In the genomic region with DNA sequence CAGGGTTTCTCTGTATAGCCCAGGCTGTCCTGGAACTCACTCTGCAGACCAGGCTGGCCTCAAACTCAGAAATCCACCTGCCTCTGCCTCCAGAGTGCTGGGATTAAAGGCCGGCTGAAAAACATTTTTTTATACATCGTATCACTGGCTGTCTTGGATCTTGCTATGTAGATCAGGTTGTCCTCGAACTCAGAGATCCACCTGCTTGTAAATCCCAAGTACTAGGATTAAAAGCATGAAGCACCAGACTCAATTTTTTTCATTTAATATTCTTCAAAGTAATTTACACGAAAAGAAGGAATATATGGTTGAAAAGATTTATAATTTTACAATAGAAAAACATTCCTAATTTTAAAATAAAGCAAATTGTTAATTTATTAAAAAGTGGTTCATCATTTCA, we compare ENCODE assay signal across 8 mouse cellular contexts. TPM values are rescaled to one million over a fixed set of nuclear protein-coding genes. Genes with fewer than 3 reads are reported as not detected.
A peak's percentile ranks its signal among the peaks of the same experiment; 100 is the strongest.
DNase-seq lines count a peak whose midpoint lies in the region; ATAC-seq lines count a peak whose summit lies in the region.

No protein-coding gene starts in this region.

- no peak overlapping the region for H3K27ac ChIP-seq in heart, embryonic 16.5 days (ENCODE audit: low read length)
- peak overlapping the region; percentile 96; the same call in 1 of the 2 replicates for H3K27ac ChIP-seq in embryonic facial prominence, embryonic 10.5 days (replicated peaks)
- H3K27ac ChIP-seq in hindbrain, embryonic 15.5 days (replicated peaks): peak overlapping the region; percentile 79; the same call in 1 of the 2 replicates
- H3K27ac ChIP-seq in midbrain, embryonic 10.5 days (replicated peaks): peak overlapping the region; percentile 95

- ATAC-seq in heart, embryonic 16.5 days (replicated peaks; ENCODE audit: extremely low read depth, insufficient read depth, low FRiP score): no peak
- no peak for ATAC-seq in hindbrain, embryonic 15.5 days (ENCODE audit: low FRiP score, low read depth)
- no peak for ATAC-seq in activated CD4-positive, CD25-positive, alpha-beta regulatory T cell, adult 4 months

- no peaks in the 10 kb centered on the region for H3K9me3 ChIP-seq in heart, embryonic 16.5 days (replicated peaks; ENCODE audit: control insufficient read depth, low read length)
- no peaks in the 10 kb centered on the region for H3K9me3 ChIP-seq in embryonic facial prominence, embryonic 10.5 days
- no peaks in the 10 kb centered on the region for H3K9me3 ChIP-seq in hindbrain, embryonic 15.5 days
- H3K9me3 ChIP-seq in midbrain, embryonic 10.5 days (replicated peaks): no peaks in the 10 kb centered on the region

- no peak overlapping the region for H3K9ac ChIP-seq in heart, embryonic 16.5 days (ENCODE audit: low read length)
- no peak overlapping the region for H3K9ac ChIP-seq in hindbrain, embryonic 15.5 days

- peaks cover 25% of the 10 kb centered on the region for H3K4me1 ChIP-seq in heart, embryonic 16.5 days (ENCODE audit: control insufficient read depth, insufficient read depth, low read length)
- H3K4me1 ChIP-seq in embryonic facial prominence, embryonic 10.5 days: peaks cover 35% of the 10 kb centered on the region
- H3K4me1 ChIP-seq in hindbrain, embryonic 15.5 days (replicated peaks): peaks cover 29% of the 10 kb centered on the region
- peaks cover 39% of the 10 kb centered on the region for H3K4me1 ChIP-seq in midbrain, embryonic 10.5 days

- no peaks in the 10 kb centered on the region for H3K27me3 ChIP-seq in heart, embryonic 16.5 days (ENCODE audit: control insufficient read depth, insufficient read depth, low read length)
- H3K27me3 ChIP-seq in embryonic facial prominence, embryonic 10.5 days (replicated peaks; ENCODE audit: low read depth, poor library complexity, severe bottlenecking): no peaks in the 10 kb centered on the region
- no peaks in the 10 kb centered on the region for H3K27me3 ChIP-seq in hindbrain, embryonic 15.5 days
- no peaks in the 10 kb centered on the region for H3K27me3 ChIP-seq in midbrain, embryonic 10.5 days (ENCODE audit: low read depth, poor library complexity, severe bottlenecking)

- H3K36me3 ChIP-seq in heart, embryonic 16.5 days (ENCODE audit: control insufficient read depth, insufficient read depth): no peaks in the 10 kb centered on the region
- H3K36me3 ChIP-seq in embryonic facial prominence, embryonic 10.5 days (replicated peaks): peaks cover 27% of the 10 kb centered on the region
- no peaks in the 10 kb centered on the region for H3K36me3 ChIP-seq in hindbrain, embryonic 15.5 days
- peaks cover 28% of the 10 kb centered on the region for H3K36me3 ChIP-seq in midbrain, embryonic 10.5 days

- DNase-seq in heart, adult 18-20 months: no peak
- no peak for DNase-seq in embryonic facial prominence, embryonic 10.5 days (ENCODE audit: low spot score)
- no peak for DNase-seq in midbrain, embryonic 10.5 days (ENCODE audit: low spot score)
- DNase-seq in frontal cortex, postnatal 25 days (ENCODE audit: low spot score in 2 of 2): no peak
- no peak for DNase-seq in c-Kit-positive CD71-positive TER-119-positive erythroid progenitor cells, embryonic 14.5 days (ENCODE audit: low spot score)

- H3K4me2 ChIP-seq in heart, embryonic 16.5 days (ENCODE audit: low read depth, low read length): peak overlapping the region; percentile 95
- H3K4me2 ChIP-seq in hindbrain, embryonic 15.5 days: peak overlapping the region; percentile 92

- H3K4me3 ChIP-seq in heart, embryonic 16.5 days (ENCODE audit: low read length): peak overlapping the region; percentile 77
- H3K4me3 ChIP-seq in embryonic facial prominence, embryonic 10.5 days: peak overlapping the region; percentile 89
- H3K4me3 ChIP-seq in hindbrain, embryonic 15.5 days: peak overlapping the region; percentile 77; the same call in 1 of the 2 replicates
- H3K4me3 ChIP-seq in midbrain, embryonic 10.5 days: peak overlapping the region; percentile 91

- 69% methylated on average over 4 of the region's 4 CpGs for WGBS in heart, embryonic 16.5 days
- 79% methylated on average over 4 of the region's 4 CpGs for WGBS in embryonic facial prominence, embryonic 10.5 days
- 86% methylated on average over 4 of the region's 4 CpGs for WGBS in hindbrain, embryonic 15.5 days
- 82% methylated on average over 4 of the region's 4 CpGs for WGBS in midbrain, embryonic 10.5 days

RNA-seq across cellular contexts. Expression of gene Chaf1a, which starts 0.9 kb away (rescaled TPM):
- 12.1 and 12.7 TPM in 2 replicates for polyA plus RNA-seq in heart, embryonic 16.5 days (2015; fragmentation: Nextera tagmentation; extraction: Ambion mirVana)
- 1 to 10 TPM; 1.1 to 1.3 TPM for total RNA-seq in heart, adult 18-20 months (2021)
- polyA plus RNA-seq in embryonic facial prominence, embryonic 10.5 days (2016; fragmentation: Nextera tagmentation; extraction: Ambion mirVana): 50.7 and 52.3 TPM in 2 replicates
- 7.6 and 7.8 TPM in 2 replicates for polyA plus RNA-seq in hindbrain, embryonic 15.5 days (2015; fragmentation: Nextera tagmentation; extraction: Ambion mirVana)
- 45.4 and 49.3 TPM in 2 replicates for polyA plus RNA-seq in midbrain, embryonic 10.5 days (2016; fragmentation: Nextera tagmentation; extraction: Ambion mirVana)
- 1 to 10 TPM; 1.0 to 1.6 TPM for polyA plus RNA-seq in activated CD4-positive, CD25-positive, alpha-beta regulatory T cell, adult 4 months (2017; shearing (Covaris generic))

RNA-seq across cellular contexts. Expression of gene Sh3gl1, which starts 2.9 kb away (rescaled TPM):
- polyA plus RNA-seq in heart, embryonic 16.5 days (2015; fragmentation: Nextera tagmentation; extraction: Ambion mirVana): 81.1 and 82.8 TPM in 2 replicates
- total RNA-seq in heart, adult 18-20 months (2021): 10 to 100 TPM; 11.7 to 13.7 TPM
- polyA plus RNA-seq in embryonic facial prominence, embryonic 10.5 days (2016; fragmentation: Nextera tagmentation; extraction: Ambion mirVana): 170 and 173 TPM in 2 replicates
- 108 and 111 TPM in 2 replicates for polyA plus RNA-seq in hindbrain, embryonic 15.5 days (2015; fragmentation: Nextera tagmentation; extraction: Ambion mirVana)
- polyA plus RNA-seq in midbrain, embryonic 10.5 days (2016; fragmentation: Nextera tagmentation; extraction: Ambion mirVana): 161 and 162 TPM in 2 replicates
- 100 to 1,000 TPM in 1 of 2 experiments, 10 to 100 TPM in 1; 84.9 to 114 TPM for polyA plus RNA-seq in activated CD4-positive, CD25-positive, alpha-beta regulatory T cell, adult 4 months (2017; shearing (Covaris generic))

RNA-seq across cellular contexts. Expression of gene Mpnd, which starts 33.8 kb away (rescaled TPM):
- polyA plus RNA-seq in heart, embryonic 16.5 days (2015; fragmentation: Nextera tagmentation; extraction: Ambion mirVana): 77.4 and 78.0 TPM in 2 replicates
- total RNA-seq in heart, adult 18-20 months (2021): 10 to 100 TPM; 59.7 to 60.5 TPM
- polyA plus RNA-seq in embryonic facial prominence, embryonic 10.5 days (2016; fragmentation: Nextera tagmentation; extraction: Ambion mirVana): 126 and 135 TPM in 2 replicates
- polyA plus RNA-seq in hindbrain, embryonic 15.5 days (2015; fragmentation: Nextera tagmentation; extraction: Ambion mirVana): 145 and 149 TPM in 2 replicates
- 131 and 160 TPM in 2 replicates for polyA plus RNA-seq in midbrain, embryonic 10.5 days (2016; fragmentation: Nextera tagmentation; extraction: Ambion mirVana)
- 10 to 100 TPM; 22.9 to 23.8 TPM for polyA plus RNA-seq in activated CD4-positive, CD25-positive, alpha-beta regulatory T cell, adult 4 months (2017; shearing (Covaris generic))

RNA-seq across cellular contexts. Expression of gene Stap2, which starts 34.0 kb away (rescaled TPM):
- 16.6 and 17.9 TPM in 2 replicates for polyA plus RNA-seq in heart, embryonic 16.5 days (2015; fragmentation: Nextera tagmentation; extraction: Ambion mirVana)
- 10 to 100 TPM; 12.3 to 12.9 TPM for total RNA-seq in heart, adult 18-20 months (2021)
- 8.2 and 8.8 TPM in 2 replicates for polyA plus RNA-seq in embryonic facial prominence, embryonic 10.5 days (2016; fragmentation: Nextera tagmentation; extraction: Ambion mirVana)
- 6.2 and 6.5 TPM in 2 replicates for polyA plus RNA-seq in hindbrain, embryonic 15.5 days (2015; fragmentation: Nextera tagmentation; extraction: Ambion mirVana)
- 5.2 and 5.5 TPM in 2 replicates for polyA plus RNA-seq in midbrain, embryonic 10.5 days (2016; fragmentation: Nextera tagmentation; extraction: Ambion mirVana)
- under 1 TPM in 1 of 2 experiments, not detected in 1; 0.54 TPM for polyA plus RNA-seq in activated CD4-positive, CD25-positive, alpha-beta regulatory T cell, adult 4 months (2017; shearing (Covaris generic))

RNA-seq across cellular contexts. Expression of gene Ubxn6, which starts 35.5 kb away (rescaled TPM):
- 44.9 and 46.2 TPM in 2 replicates for polyA plus RNA-seq in heart, embryonic 16.5 days (2015; fragmentation: Nextera tagmentation; extraction: Ambion mirVana)
- 10 to 100 TPM; 51.4 to 57.0 TPM for total RNA-seq in heart, adult 18-20 months (2021)
- 35.0 and 36.8 TPM in 2 replicates for polyA plus RNA-seq in embryonic facial prominence, embryonic 10.5 days (2016; fragmentation: Nextera tagmentation; extraction: Ambion mirVana)
- polyA plus RNA-seq in hindbrain, embryonic 15.5 days (2015; fragmentation: Nextera tagmentation; extraction: Ambion mirVana): 76.1 and 77.1 TPM in 2 replicates
- 35.7 and 41.2 TPM in 2 replicates for polyA plus RNA-seq in midbrain, embryonic 10.5 days (2016; fragmentation: Nextera tagmentation; extraction: Ambion mirVana)
- polyA plus RNA-seq in activated CD4-positive, CD25-positive, alpha-beta regulatory T cell, adult 4 months (2017; shearing (Covaris generic)): 10 to 100 TPM; 33.8 to 42.1 TPM
